Mouse (Mus musculus) naive thymus-derived CD4-positive, alpha-beta T cell, adult 2 months (primary cell): ENCODE data around the gene Rnf223.
A peak's percentile ranks its signal among the peaks of the same experiment; 100 is the strongest.

Source experiments
- DNase-seq: peaks from one replicate; pipeline ENCODE4 v3.0.0-alpha.2; 2011; ENCODE audit warnings: low read depth

Gene Rnf223

DNA sequence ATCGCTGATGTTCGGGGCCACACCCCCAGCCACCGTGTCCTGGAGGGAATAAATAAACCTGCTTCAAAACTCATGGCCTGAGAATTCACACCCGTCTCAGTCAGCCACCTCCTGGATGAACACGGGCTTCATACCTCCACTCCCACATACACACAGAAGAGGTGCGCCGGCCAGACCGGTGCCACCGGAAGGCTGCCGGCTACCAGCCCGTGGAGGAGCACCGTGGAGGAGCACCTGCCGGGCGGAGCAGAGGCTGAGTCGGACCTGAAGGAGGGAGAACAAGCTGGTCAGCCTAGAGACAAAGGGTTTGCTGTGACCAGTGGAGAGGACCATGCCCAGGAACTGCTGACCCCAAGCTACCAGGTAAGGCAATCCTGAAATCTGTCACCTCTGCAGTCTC lies at the start of gene Rnf223:
Rnf223 (plus strand) TSS at position 78 of the 400 bp plus-strand sequence.
- DNase-seq = no peak

DNA sequence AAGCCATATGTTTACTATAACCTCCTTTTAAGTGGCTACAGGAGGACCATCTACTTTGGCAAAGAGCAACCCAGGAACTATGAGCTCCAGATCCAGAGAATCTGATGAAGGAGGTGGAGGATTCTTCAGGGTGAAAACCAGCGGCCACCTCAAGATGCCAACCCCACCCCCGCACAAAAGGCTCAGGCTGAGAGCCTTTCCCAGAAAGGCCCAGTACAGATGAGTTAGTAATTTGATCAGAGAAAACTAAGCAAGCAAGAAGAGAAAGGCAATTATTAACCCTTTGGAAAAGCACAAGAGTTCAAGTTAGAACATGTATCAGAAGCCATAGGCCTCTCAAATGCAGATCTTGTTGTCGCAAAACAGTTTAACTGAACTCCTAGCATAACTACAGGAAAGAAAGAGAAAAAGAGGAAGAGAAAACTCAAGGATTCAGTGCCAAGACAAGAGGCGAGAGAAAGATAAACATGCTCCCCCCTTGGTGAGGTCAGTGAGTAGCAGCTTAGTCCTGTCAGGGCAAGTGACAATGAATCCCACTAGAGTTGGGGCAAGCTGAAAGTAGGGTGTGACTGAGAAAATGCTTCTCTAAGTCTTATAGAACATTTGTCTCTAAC lies 47.6 kb upstream of the Rnf223 start:
- DNase-seq = no peak

DNA sequence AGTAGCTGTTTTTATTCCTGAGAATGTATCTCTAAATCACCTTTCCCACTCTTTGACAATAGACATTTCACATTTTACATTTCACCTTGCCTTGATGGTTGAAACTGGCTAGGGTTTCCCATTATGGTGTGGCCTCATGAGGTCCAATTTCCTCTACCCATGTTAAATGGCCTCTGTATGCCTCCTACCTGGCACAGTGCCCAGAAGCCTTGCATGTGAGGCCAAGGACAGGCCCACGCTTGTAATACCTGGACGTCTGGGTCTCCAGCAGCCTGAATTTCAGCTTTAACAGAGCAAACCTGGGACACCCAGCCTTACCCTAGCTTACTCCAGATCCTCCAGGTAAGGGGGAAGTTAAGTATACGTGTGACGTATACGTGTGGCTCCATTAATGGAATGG lies 47.0 kb upstream of the Rnf223 start:
- DNase-seq = no peak

DNA sequence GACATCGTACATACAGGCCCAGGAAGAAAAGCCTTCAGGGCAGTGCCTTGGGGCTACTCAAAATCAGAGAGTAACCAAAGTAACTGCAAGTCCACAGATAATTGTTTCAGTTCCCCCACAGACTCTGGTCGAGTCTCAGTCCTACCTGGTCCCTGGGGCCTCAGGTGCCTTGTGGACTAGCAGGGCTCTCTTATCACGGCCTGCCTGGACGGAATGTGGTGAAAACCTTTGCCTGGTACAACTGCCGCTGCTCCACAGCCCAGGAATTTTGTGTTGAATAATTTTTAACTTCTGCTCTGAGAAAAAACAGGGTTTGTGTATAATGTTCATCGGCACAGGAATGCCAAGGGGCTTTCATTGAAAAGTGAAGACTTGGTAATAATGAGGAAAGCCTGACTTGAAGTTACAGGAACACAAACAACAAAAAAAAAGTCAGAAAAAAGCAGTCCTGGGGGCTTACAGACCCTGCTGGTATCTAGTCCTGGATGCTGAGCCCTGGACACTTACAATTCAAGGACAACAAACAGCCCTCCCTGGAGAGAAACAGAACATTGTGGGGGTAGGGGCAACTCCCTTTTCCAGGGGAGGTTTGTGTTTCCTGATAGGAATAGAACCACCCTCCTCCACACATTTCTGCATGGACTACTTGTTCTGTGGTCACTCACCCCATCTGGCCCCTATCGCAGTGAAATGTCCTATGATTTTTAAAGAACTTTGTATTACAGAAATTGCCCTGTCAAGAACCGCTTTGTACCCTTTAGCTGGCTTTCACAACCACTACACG lies 46.0 kb upstream of the Rnf223 start:
- DNase-seq = no peak

DNA sequence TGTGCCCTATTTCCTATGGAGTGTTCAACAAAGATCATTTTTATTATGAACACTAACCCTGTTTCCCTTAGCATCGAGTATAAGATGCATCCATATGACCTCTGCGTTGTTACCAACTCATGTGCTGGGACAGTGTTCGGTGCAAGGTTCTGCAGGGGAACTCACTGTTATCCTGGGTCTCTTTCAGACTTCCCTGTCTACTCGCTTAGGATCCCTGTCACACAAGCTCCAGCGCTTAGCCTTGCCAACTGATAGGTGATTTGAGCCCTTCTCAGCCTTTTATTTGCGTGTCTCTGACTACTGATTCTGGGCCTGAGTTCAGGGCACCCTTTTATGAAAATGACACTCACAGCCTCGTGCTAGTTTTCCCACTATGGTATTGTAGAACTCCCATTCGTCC lies 45.1 kb upstream of the Rnf223 start:
- DNase-seq = no peak

DNA sequence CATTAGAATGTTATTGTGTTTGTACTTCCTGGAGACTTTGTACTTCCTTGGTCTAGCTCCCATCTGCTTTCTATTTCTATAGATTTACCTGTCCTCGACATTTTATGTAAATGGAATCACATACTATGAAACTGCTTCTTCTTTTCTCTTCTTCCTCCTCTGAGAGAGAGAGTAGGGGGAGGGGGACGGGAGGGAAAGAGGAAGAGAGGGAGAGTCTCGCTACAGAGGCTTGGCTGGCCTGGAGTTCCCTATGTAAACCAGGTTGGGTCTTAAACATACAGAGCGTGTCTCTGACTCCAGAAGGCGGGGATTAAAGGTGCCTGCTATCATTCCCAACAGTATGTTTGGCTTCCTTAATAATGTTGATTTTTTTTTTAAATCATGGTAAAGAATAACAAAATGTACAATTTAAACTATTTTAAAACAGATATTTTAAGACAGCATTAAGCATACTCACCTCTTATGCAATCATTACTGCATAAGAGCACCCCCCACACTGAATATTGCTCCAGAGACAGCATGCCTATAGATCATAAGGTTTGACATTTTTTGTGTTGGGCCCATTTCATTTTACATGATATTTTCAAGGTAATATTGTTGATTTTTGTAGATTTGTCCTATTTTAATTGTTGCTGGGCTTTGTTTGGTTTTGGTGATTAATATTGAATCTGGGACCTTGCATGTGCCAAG lies 42.8 kb upstream of the Rnf223 start:
- DNase-seq = no peak

DNA sequence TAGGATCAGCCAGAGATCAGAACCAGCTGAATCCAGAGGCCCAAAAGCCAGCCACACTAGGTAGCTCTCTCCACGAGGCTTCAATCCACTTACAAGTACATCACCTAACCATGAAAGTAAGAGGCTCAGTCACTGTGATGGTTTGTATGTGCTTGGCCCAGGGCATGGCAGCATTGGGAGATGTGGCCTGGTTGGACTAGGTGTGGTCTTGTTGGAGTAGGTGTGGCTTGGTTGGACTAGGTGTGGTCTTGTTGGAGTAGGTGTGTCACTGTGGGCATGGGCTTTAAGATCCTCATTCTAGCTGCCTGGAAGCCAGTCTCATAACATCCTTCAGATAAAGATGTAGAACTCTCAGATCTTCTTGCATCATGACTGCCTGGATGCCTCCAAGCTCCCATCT lies 39.1 kb upstream of the Rnf223 start:
- DNase-seq = no peak

DNA sequence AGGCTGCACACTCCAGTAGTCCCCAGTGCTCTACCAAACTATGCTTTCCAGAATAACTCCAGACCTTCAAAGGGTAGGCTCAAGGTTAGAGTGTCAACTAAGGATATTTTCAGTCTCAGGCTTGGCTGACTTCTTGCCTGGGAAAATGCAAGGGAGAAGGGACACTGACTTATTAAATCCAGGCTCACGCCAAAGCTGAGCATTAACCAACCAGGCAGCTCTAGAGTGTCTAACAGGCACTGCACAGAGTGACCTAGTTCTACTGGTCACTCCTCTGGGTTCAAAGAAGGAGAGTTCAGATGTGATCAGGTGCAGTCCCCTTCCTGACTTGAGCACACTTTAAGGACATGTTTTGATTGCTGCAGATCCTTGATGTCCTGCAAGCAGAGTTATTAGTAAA lies 37.5 kb upstream of the Rnf223 start:
- DNase-seq = no peak

DNA sequence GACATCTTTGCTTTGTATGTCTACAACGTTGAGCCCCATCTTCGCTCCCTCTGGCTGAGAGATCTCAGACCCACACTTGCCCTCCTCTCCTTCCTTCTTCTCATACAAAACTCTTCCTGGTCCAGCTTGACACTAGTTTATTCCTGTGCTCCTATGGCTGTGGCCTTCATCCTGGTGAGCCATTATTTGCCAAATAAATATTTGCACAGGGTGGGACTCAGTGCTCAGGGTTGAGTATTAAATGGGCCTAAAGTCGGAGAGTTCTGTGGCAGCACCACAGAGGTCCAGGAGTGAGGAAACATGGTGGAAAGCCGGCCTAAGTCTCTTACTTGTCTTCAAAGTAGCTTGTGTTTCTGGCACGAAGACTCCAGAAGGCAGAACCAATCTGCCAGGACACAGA lies 36.6 kb upstream of the Rnf223 start:
- no peak for DNase-seq

DNA sequence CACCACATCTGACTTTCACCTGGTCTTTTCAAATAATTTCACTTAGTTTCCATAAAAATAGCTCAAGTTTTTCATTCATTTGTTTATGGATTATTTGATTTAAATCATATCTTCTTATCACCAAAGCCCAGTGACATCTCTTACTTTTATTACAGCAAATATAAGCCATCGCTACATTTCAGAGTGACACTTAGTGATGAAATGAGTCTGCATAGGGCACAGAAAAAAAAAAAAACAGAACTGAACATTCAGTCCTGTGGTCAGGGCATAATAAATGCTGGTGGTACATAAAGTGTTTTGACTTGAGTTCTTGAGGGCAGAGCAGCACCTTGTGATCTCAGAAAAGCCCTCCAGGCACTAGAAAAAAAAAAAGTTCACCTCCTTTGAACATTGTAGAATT lies 34.1 kb upstream of the Rnf223 start:
- no peak for DNase-seq

DNA sequence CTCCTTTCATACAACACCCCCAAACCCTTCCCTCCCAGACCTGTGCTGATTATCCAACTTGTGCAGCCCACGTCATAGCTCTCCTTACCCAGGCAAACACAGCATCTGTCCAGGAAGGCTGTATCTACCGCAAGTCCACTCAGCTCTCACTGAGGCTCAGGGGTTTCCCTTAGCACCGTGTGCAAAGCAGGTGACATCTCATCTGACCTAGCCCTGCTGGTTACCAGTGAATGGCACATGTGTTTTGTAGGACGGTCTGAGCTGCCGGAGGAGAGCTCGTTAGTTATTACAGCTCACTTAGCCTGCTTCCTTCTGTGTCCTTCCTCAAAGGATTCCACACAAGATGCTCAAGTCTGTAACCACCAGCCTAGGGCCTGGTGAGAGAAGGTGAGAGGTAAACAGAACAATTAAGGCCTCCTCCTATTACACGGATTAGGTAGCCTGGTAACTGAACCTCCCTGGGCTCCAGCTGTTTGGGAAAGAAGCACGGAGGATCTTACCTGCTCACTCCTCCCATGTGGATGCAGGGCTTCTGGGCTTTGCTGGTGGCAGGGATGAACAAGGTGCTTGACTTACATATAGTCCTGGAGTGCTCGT lies 32.4 kb upstream of the Rnf223 start:
- DNase-seq = no peak

DNA sequence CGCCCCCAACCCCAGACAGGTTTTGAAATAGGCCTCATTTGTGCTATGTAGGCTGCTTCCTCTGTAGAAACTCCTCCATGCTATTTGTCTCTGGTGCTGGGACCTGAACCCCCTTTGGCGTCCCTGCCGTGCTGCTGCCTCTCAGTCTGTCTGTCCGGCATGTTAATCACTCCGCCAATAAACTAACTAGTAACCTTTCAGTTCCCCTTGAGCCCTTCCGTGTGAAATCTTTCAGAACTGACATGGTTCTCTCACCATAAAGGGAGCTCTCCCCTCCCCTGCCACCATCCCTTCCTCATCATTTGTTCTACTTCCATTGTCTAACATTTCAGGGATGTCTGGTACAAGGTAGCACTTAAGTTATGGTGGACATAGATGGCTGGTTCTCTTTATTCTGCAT lies 30.9 kb upstream of the Rnf223 start:
- DNase-seq = no peak

DNA sequence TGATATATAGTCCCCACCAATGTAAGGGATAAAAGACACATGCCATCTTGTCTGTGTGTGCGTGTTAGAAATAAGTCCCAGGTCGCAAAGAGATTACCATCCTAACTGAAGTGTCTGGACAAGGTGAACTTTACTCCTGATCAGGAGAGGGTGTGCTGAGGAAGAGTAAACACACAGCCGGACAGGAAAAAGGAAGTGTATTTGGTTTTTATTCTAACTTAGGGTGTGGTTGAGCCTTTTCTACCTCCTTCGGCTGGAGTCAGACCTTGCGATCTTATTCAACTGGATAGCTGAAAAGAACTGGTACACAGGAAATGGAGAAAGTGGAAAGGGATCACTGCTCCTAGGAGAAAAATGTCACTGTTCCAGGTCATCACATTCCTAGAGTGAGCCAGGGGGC lies 29.8 kb upstream of the Rnf223 start:
- no peak for DNase-seq

DNA sequence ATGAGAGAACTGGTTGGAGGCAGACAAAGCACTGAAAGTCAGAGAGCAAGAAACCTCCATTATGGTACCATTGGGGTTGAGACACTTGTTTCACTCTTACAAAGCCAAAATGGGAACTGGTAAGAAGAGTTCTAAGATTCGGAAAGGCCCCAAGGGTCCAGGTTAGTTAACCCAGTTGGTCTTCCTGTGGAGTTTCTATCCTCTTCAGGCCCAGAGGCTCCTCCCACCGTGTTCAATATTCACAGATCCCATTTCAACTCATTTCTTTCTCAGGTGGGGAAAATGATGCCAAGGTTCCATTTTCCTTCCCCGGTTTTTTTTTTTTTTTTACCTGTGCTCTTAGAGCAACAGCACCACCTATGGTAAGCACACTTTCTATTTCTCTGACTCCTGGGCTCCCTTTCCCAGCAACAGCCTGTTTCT lies 28.8 kb upstream of the Rnf223 start:
- peak; percentile 52 for DNase-seq

DNA sequence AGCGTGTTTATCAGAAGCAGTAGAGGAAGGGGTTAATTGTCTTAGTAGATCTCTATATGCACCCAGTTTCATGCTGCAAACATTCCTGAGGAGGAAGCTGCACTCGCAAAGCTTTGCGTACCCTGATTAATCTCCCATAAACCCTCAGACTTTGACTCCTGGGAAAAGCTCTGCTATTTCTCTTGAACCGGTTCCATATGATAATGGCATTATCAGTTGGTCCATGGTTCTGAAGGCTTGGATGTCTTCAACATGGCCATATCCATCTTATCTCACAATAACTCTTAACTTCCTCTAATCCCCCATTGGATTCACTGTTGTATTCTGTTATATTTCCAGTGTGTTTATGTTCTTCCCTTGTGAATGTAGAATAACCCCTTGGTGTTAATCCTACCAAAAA lies 27.0 kb upstream of the Rnf223 start:
- DNase-seq = no peak

DNA sequence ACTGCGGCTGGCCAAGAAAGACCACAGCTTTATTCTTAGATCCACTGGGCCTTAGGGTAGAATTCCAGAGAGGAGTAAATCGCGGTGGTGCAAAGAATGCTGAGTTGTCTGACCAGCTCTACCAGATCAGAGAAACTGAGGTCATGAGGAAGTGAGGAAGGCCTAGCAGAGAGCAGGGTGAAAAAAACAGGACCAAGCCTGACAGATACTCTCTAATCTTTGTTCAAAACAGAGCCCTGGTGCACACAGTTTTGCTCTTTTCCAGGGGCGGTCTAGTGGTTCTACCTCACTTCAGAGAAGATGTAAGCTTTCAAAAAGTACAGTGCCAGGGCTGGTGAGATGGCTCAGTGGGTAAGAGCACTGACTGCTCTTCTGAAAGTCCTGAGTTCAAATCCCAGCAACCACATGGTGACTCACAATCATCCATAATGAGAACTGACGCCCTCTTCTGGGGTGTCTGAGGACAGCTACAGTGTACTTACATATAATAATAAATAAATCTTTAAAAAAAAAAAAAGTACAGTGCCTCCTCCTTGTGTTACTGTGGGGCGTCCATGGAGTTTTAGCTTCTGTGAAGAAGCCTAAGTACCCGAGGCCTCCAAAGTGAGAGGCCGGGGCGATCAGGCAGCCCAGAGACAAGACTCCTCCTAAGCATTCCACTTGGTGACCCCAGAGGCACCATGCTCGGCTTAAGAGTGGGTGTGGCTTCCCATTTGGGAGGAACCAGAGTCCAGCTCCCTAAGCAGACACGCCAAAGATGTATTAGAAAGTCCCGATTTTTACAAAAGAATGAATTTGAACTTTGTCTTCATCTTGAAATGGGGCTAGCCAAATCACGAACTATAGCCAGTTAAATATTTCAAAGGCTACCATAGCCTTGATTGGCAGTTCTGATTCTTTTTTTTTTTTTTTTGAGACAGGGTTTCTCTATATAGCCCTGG lies 21.4 kb upstream of the Rnf223 start:
- DNase-seq = peak; percentile 56

DNA sequence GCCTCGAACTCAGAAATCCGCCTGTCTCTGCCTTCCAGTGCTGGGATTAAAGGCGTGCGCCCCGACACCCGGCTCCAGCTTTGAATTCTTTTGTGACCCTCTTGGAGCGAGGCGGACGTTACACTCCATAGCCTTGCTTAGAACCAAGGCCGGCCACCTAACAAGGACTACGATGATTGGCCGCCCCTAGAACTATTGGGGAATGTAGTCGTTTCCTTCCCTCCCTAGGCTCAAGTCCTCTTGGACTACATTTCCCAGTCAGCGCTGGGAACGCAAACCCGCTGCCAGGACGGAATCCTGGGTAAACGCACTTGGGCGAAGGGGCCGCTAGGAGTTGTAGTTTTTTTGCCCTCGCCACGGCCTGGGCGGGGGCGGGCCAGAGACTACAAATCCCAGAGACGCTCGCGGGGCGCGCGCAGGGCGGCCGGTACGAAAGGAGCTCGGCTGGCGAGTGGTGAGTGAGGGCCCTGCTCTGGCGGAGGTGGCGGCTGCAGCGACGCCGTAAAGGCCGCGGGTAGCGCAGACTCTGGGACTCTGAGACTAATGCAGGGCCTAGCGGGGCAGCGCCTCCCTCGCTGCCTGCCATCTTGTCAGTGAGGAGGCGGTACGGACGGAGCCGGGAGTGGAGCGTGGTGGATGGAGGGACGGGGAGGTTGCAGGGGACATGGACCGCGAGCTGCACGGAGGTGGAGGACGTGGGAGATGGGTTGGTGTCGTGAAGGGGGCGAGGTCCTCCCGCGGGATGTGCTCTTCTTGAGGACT lies 20.6 kb upstream of the Rnf223 start, which contains the start of gene 9430015G10Rik:
9430015G10Rik (plus strand) TSS at position 413 of the 762 bp plus-strand sequence.
- DNase-seq = peak; percentile 97

DNA sequence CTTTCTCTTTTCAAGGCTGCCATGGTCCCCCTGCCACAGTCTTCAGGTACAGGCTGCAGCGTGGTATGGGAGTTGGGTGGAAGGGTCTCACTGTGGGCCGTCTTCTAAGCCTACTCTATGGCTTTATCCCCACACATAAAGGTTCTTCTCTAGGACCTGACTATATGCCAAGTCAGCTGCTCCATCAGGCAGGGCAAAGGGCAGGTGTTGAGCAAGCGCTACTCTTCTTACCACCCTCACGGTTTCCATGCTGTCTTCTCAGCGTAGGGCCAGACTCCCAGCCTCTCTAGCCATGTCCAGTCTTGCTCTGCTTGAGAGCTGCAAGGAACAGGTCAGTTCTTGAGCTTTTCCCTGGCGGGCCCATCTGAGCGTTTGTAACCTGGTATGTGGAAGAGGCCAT lies 6.2 kb upstream of the Rnf223 start:
- no peak for DNase-seq

DNA sequence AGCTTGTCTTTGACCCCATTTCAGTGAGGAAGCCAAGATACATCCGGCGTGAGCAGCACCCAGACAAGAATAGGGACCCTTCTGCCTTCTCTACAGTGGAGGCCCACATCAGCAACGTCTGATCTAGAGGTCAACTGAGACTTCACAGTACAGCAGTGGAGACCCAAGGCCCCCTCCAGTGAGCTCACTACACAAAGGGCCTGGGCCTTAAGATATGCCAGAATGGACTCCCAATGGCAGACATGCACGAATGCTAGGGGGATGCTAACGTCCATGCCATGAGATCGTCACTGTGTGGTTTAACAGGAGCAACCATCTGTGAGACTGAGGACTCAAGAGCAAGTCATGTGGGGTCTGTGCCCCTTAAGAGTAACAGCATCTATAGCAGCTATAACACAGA lies 4.9 kb upstream of the Rnf223 start:
- DNase-seq = no peak

DNA sequence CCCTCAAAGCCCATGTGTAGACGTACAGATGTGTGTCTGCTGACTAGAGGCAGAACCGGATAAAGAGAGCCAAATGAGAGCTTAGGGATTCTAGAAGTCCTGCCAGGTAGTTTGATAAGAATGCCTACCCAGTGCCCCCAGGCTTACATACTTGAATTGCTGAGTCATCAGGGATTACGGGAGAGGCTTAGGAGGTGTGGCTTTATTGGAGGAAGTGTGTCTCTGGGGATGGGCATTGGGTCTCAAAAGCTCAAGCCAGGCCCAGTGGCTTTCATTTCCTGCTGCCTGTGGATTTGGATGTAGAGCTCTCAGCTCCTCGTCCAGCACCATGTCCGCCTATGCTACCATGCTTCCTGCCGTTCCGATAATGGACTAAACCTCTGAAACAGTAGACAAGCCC lies 3.5 kb upstream of the Rnf223 start:
- DNase-seq = no peak

DNA sequence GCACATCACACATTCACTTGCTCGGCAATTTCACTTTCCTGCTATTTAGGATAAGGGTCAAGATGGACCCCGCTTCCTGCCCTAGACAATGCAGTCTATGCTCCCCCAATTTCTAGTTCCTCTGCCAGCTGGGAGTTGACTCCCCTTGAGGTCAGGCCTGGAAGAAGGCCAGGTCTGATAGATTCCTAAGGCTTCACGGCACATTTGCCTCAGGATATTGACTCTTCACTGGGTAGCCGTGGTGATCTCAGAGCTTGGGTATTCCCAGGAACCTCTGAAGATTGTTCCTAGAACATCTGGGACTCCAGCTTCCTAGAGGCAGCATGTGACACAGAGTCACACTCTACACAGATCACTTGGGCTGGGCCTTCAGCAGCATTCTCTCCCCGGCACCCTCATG lies 1.6 kb upstream of the Rnf223 start:
- DNase-seq = no peak
